Mouse (Mus musculus): ENCODE measurements at regions not wholly inside any gene's neighbourhood (a gene's known extent, or its start where the extent isn't known, plus 50 kb on each side); places are given as distances from the start of the nearest gene placed in this dataset.

- Histone ChIP-seq H3K9me3 (ENCODE audit: low read length) (no peaks in the 10 kb centered on the region), H3K36me3 (ENCODE audit: insufficient read depth, low read length) (no peaks in the 10 kb centered on the region), H3K27me3 (ENCODE audit: insufficient read depth, low read length) (no peaks in the 10 kb centered on the region), H3K4me2 (ENCODE audit: low read depth, low read length) (no peak overlapping the region), H3K4me3 (ENCODE audit: low read length) (no peak overlapping the region), H3K27ac (no peak overlapping the region), H3K9ac (replicated peaks; ENCODE audit: low read length) (no peak overlapping the region), H3K4me1 (ENCODE audit: insufficient read depth, low read length) (no peaks in the 10 kb centered on the region)
- WGBS = 23% methylated on average over 5 of the region's 5 CpGs
- ATAC-seq = no peak
- no peak for DNase-seq (ENCODE audit: low spot score)
- TF ChIP-seq CTCF (IDR thresholded peaks at IDR 0.05; ENCODE audit: low read depth) = no peak
Observed at GRCm38 (mm10) chr5:77502684-77503083, 94.8 kb upstream of the Igfbp7 start.

- H3K9ac ChIP-seq (replicated peaks; ENCODE audit: low read length) = no peak overlapping the region
- H3K36me3 ChIP-seq (ENCODE audit: insufficient read depth, low read length) = no peaks in the 10 kb centered on the region
- H3K4me3 ChIP-seq (ENCODE audit: low read length) = no peak overlapping the region
- ATAC-seq (no peak), DNase-seq (ENCODE audit: low spot score) (no peak)
- no peak overlapping the region for H3K4me2 ChIP-seq (ENCODE audit: low read depth, low read length)
- H3K9me3 ChIP-seq (ENCODE audit: low read length) = no peaks in the 10 kb centered on the region
- H3K27me3 ChIP-seq (ENCODE audit: insufficient read depth, low read length) = no peaks in the 10 kb centered on the region
- WGBS = 66% methylated on average over 5 of the region's 5 CpGs
- no peak overlapping the region for H3K27ac ChIP-seq
- TF ChIP-seq CTCF (IDR thresholded peaks at IDR 0.05; ENCODE audit: low read depth) = no peak
- no peaks in the 10 kb centered on the region for H3K4me1 ChIP-seq (ENCODE audit: insufficient read depth, low read length)
Observed at GRCm38 (mm10) chr5:77499949-77500460, 92.2 kb upstream of the Igfbp7 start.

- Histone ChIP-seq H3K27ac (no peak overlapping the region), H3K4me2 (ENCODE audit: low read depth, low read length) (no peak overlapping the region), H3K36me3 (ENCODE audit: insufficient read depth, low read length) (no peaks in the 10 kb centered on the region), H3K4me3 (ENCODE audit: low read length) (no peak overlapping the region), H3K9ac (replicated peaks; ENCODE audit: low read length) (no peak overlapping the region), H3K4me1 (ENCODE audit: insufficient read depth, low read length) (no peaks in the 10 kb centered on the region), H3K9me3 (ENCODE audit: low read length) (no peaks in the 10 kb centered on the region), H3K27me3 (ENCODE audit: insufficient read depth, low read length) (no peaks in the 10 kb centered on the region)
- DNase-seq (ENCODE audit: low spot score) (peak; percentile 28), ATAC-seq (no peak)
- TF ChIP-seq CTCF (IDR thresholded peaks at IDR 0.05; ENCODE audit: low read depth) = no peak
- WGBS = 74% methylated on average over 1 of the region's 1 CpGs
Observed at GRCm38 (mm10) chr5:77494601-77495000, 86.8 kb upstream of the Igfbp7 start.

- H3K4me2 ChIP-seq (ENCODE audit: low read depth, low read length) = no peak overlapping the region
- DNase-seq (ENCODE audit: low spot score) = no peak
- H3K36me3 ChIP-seq (ENCODE audit: insufficient read depth, low read length) = no peaks in the 10 kb centered on the region
- no peak overlapping the region for H3K4me3 ChIP-seq (ENCODE audit: low read length)
- no peaks in the 10 kb centered on the region for H3K27me3 ChIP-seq (ENCODE audit: insufficient read depth, low read length)
- no peak for TF ChIP-seq CTCF (IDR thresholded peaks at IDR 0.05; ENCODE audit: low read depth)
- peaks cover 8% of the 10 kb centered on the region for H3K4me1 ChIP-seq (ENCODE audit: insufficient read depth, low read length)
- no peaks in the 10 kb centered on the region for H3K9me3 ChIP-seq (ENCODE audit: low read length)
- no peak overlapping the region for H3K27ac ChIP-seq
- no peak overlapping the region for H3K9ac ChIP-seq (replicated peaks; ENCODE audit: low read length)
- WGBS = 74% methylated on average over 5 of the region's 5 CpGs
- no peak for ATAC-seq
Observed at GRCm38 (mm10) chr5:77488969-77489368, 81.1 kb upstream of the Igfbp7 start.

GRCm38 (mm10) chr5:77487837-77488827 lies 80.3 kb upstream of the Igfbp7 start:
- Histone ChIP-seq H3K9me3 (ENCODE audit: low read length) (no peaks in the 10 kb centered on the region), H3K4me1 (ENCODE audit: insufficient read depth, low read length) (peaks cover 8% of the 10 kb centered on the region), H3K9ac (replicated peaks; ENCODE audit: low read length) (no peak overlapping the region), H3K36me3 (ENCODE audit: insufficient read depth, low read length) (no peaks in the 10 kb centered on the region), H3K27ac (peak overlapping the region; percentile 32; the same call in 1 of the 2 replicates), H3K4me2 (ENCODE audit: low read depth, low read length) (peak overlapping the region; percentile 51), H3K27me3 (ENCODE audit: insufficient read depth, low read length) (no peaks in the 10 kb centered on the region), H3K4me3 (ENCODE audit: low read length) (peak overlapping the region; percentile 5; the same call in 1 of the 2 replicates)
- peak; percentile 66 for ATAC-seq
- TF ChIP-seq CTCF (IDR thresholded peaks at IDR 0.05; ENCODE audit: low read depth) = no peak
- DNase-seq (ENCODE audit: low spot score) = peak; percentile 36
- 11% methylated on average over 19 of the region's 19 CpGs for WGBS

- H3K4me1 ChIP-seq (ENCODE audit: insufficient read depth, low read length) = peaks cover 7% of the 10 kb centered on the region
- H3K36me3 ChIP-seq (ENCODE audit: insufficient read depth, low read length) = no peaks in the 10 kb centered on the region
- H3K4me2 ChIP-seq (ENCODE audit: low read depth, low read length) = no peak overlapping the region
- DNase-seq (ENCODE audit: low spot score) (no peak), ATAC-seq (no peak)
- WGBS = 94% methylated on average over 9 of the region's 9 CpGs
- H3K27me3 ChIP-seq (ENCODE audit: insufficient read depth, low read length) = no peaks in the 10 kb centered on the region
- TF ChIP-seq CTCF (IDR thresholded peaks at IDR 0.05; ENCODE audit: low read depth) = no peak
- H3K27ac ChIP-seq = no peak overlapping the region
- no peak overlapping the region for H3K4me3 ChIP-seq (ENCODE audit: low read length)
- H3K9me3 ChIP-seq (ENCODE audit: low read length) = no peaks in the 10 kb centered on the region
- no peak overlapping the region for H3K9ac ChIP-seq (replicated peaks; ENCODE audit: low read length)
Observed at GRCm38 (mm10) chr5:77483053-77483717, 75.3 kb upstream of the Igfbp7 start.

Data from hindbrain, postnatal 0 days (tissue).